Mouse (Mus musculus) lung, embryonic 15.5 days (tissue): ENCODE data around the gene Ints1. TPM values are rescaled to one million over a fixed set of nuclear protein-coding genes. Genes with fewer than 3 reads are reported as not detected.

ENCODE experiments used
- microRNA-seq: library from miRNA; unstranded; fragments of <30 nt; microRNA quantifications from one replicate; pipeline ENCODE4, GENCODE M21; 2016
- polyA plus RNA-seq: library from polyadenylated mRNA; unstranded; fragments of >200 nt; fragmentation: Nextera tagmentation; extraction: Ambion mirVana; gene quantifications from 2 replicates; pipeline ENCODE4 v1.2.1, GENCODE M21; 2015

Gene Ints1
- polyA plus RNA-seq, 1 experiment from 2014 or later, result 22.8 TPM

Small RNA genes lying within 50 kb of the gene (microRNA-seq; reads per million reads assigned to microRNA genes)
- gene Mir7037, result not detected

Other genes with a start within 250 kb of the Ints1 start
- 0.09 TPM in 1 of 2 replicates, not detected in the other for gene Uncx, start 232.2 kb downstream of the Ints1 start, polyA plus RNA-seq
- 3.4 and 3.5 TPM in 2 replicates for gene Micall2, start 39.3 kb downstream of the Ints1 start, polyA plus RNA-seq
- 14.1 and 15.3 TPM in 2 replicates for gene Mafk, start 15.8 kb upstream of the Ints1 start, polyA plus RNA-seq
- gene Tmem184a, start 44.2 kb upstream of the Ints1 start, polyA plus RNA-seq, result 12.5 and 13.2 TPM in 2 replicates
- not detected in 2 replicates for gene Gm26938, start 50.7 kb upstream of the Ints1 start, polyA plus RNA-seq
- gene Psmg3, start 51.2 kb upstream of the Ints1 start, polyA plus RNA-seq, result 73.9 and 76.8 TPM in 2 replicates
- gene Elfn1, start 132.3 kb upstream of the Ints1 start, polyA plus RNA-seq, result 0.11 and 0.47 TPM in 2 replicates